Mouse (Mus musculus) erythroid progenitor cell, adult 5-6 weeks (primary cell): ENCODE measurements around the gene Gpr161. TPM values are rescaled to one million over a fixed set of nuclear protein-coding genes. Genes with fewer than 3 reads are reported as not detected.

Source experiments
- ATAC-seq: replicated peaks from 2 replicates; pipeline ENCODE4 v1.8.0; 2016; ENCODE audit warnings: moderate number of reproducible peaks, mild to moderate bottlenecking, moderate TSS enrichment, inconsistent platforms; ENCODE audit not compliant: poor library complexity, low FRiP score, severe bottlenecking
- total RNA-seq, 2 experiments: library from RNA; stranded (forward) in 1 of 2; stranded (reverse) in 1 of 2; fragments of 150-400 nt in 1 of 2; fragments of 186-747, 209-891 nt in 1 of 2; gene quantifications; 2 replicates each; pipeline versions ENCODE4 v1.2.3 to v1.2.4; 2015 to 2017; ENCODE audit warnings: low replicate concordance in 2 of 2

Gpr161 gene
- not detected in 2 replicates for total RNA-seq (2015; ENCODE audit: low replicate concordance)
- total RNA-seq (2017; ENCODE audit: low replicate concordance): 0.26 TPM in 1 of 2 replicates, not detected in the other

DNA sequence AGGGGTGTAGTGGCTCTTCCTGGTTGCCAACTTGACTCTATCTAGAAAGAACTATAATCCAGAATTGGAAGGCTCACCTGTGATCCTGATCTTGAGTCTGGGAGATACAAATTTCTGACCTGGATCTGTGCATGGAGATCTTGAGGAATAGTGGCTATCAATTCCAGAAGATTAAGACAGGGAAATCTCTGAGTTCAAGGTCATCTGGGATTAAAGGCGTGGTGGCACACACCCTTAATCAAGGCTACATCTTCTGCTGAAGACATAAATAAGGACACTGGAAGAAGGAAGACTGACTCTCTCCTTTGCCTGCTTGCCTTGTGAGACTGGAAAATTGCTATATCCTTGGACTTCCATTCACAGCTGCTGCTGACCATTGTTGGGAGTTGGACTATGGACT lies at the start of gene Gpr161:
Gpr161 (plus strand) TSS at position 301 of the 400 bp plus-strand sequence.
- ATAC-seq: no peak

DNA sequence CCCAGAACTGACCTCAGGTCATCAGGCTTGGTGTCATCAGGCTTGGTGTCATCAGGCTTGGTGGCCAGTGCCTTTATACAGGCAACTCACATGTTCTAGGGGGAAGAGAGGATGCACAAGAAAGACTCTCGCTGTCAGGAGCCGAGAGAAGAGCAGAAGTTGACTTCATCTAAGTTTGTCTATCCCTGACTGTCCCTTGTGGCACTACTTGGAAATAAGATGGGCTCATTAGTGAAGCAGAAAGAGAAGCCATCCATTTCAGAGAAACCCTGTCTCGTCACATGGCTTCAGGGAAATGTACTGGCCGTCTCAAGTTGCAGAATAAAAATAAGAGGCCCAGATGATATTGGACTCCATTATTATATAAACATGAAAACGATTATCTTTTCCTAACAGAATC lies 49.0 kb upstream of the Gpr161 start:
- ATAC-seq: no peak

DNA sequence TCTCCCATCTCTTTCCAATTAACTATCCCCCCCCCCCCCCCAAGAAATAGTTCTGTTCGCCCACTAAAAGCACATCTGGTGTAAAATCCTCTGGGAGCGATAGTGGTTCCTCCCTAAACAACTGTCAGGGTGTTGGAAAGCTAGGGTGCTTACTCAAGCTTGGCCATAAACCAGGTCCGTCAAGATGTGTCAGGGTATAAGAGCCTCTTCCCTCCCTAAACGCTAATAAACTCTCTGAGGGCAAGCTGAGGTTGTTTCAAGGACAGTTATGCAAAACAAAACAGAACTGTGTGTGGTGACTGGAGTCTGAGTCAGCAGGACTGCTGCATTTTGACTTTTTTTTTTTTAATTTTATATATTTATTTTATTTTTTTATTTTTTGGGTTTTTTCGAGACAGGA lies 48.5 kb upstream of the Gpr161 start:
- no peak for ATAC-seq

DNA sequence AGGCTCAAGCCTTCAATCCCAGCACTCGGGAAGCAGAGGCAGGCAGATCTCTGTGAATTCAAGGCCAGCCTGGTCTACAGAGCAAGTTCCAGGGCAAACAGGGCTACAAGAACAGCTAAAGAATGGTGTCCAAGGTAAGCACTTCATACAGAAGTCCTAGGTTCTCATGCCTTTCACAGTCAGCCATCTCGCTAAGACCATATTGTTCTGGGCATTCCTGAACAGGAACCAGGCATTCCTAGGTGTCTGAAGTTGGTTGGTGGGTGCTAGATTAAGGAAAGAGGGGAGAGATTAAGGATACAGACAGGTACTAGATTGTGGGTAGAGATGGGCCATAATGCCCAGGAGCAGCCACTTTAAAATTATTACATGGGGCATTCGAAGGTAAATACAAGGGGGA lies 47.8 kb upstream of the Gpr161 start:
- no peak for ATAC-seq

DNA sequence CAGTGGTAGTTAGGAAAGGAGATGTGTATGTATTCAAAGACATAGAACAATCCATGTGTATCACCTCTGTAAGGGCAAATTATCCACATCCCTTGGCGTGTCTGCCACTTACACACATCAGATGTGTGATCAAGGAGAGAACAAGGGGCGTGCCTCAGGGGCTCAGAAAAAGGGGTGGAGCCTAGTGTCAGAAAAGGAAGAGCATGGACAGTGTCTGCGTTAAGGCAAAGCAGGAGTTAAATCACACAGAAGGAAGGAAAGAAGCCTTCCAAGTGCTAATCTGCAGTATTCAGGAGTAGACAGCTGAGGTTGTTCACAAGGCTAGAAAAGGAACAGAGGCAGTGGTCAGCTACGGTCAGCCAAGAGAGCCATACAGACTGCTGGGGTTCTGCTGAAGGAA lies 46.7 kb upstream of the Gpr161 start:
- no peak for ATAC-seq

DNA sequence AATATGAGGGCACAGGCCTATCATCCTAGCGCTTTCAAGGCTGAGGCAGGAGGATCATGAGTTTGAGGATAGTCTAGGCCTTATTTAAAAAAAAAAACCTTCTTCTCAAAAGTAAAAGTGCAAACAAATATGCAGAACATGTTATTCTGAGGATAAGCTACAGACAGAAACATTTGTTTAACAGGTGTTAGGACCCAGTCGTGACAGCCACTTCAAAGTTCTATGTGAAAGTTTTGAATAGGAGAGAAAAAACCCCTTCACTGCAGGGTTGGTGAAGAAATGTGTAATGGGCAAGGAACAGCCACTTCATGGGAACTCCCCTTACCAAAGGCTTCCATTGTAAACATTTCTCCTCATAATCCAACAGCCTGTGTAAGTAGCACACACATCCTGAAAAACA lies 45.0 kb upstream of the Gpr161 start:
- no peak for ATAC-seq

DNA sequence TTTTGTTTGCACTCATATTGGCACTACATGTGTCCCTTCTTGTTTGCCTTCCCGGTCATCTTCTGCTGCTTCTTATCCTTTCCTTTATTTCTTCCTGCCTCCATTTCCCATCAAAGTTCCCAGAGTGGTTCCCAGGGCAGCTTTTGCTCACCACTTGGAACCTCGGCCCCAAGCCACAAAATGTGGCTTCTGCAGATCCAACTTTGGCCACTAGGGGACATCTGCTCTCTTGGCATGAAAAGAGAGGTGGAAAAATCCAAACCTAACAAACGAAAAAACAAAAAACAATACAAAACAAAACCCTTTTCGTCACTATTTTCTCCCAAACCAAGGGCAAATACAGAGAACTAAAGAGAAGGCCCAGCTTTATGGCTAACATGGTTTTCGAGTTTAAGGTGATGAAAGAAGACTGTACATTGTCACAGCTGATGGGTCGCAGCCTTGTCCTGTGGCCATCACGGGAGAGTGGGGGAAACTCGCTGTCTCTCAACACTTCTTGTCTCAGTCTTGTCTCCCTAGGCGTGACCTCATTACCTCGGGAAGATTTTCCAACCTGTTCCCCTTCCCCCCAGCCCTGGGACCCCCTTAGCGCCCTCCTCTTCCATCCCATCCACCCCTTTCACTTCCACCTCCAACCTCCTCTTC lies 43.4 kb upstream of the Gpr161 start:
- peak; percentile 54; the same call in 1 of the 2 replicates for ATAC-seq

DNA sequence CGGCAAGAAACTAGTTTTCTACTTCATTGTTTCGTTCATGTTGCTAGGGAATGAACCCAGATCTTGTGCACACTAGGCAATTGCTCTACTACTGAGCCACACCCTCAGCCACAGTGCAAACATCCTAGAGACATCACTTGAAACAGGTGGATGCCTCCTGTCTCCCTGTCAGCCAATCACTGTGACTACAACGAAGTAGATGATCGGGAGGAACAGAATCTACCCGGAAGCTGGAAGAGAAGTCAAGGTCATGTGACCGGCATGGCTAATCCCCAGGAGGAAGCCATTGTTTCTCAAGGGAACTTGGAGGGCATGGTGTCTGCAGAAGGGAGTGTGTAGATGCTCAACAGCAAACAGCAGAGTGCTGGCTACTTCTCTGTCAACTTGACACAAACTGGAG lies 20.6 kb upstream of the Gpr161 start:
- no peak for ATAC-seq

DNA sequence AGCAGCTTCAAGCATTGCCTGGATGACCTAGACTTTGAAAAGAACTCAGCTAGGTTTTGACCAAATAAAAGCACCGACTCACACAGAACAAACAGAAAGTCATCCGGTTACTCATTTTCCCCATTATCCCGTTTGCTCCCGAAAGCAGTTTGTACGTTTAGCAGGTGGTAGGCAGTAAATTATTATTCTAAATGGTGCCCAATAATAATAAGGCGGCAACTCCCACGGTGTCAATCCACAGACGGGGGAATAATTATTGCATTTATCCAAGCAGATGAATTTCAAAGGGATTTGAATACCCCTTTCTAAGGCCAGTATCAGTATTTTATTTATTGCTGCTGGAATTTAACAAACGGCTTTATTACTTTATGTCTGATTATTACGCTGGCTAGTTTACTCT lies 14.8 kb upstream of the Gpr161 start:
- ATAC-seq: no peak

DNA sequence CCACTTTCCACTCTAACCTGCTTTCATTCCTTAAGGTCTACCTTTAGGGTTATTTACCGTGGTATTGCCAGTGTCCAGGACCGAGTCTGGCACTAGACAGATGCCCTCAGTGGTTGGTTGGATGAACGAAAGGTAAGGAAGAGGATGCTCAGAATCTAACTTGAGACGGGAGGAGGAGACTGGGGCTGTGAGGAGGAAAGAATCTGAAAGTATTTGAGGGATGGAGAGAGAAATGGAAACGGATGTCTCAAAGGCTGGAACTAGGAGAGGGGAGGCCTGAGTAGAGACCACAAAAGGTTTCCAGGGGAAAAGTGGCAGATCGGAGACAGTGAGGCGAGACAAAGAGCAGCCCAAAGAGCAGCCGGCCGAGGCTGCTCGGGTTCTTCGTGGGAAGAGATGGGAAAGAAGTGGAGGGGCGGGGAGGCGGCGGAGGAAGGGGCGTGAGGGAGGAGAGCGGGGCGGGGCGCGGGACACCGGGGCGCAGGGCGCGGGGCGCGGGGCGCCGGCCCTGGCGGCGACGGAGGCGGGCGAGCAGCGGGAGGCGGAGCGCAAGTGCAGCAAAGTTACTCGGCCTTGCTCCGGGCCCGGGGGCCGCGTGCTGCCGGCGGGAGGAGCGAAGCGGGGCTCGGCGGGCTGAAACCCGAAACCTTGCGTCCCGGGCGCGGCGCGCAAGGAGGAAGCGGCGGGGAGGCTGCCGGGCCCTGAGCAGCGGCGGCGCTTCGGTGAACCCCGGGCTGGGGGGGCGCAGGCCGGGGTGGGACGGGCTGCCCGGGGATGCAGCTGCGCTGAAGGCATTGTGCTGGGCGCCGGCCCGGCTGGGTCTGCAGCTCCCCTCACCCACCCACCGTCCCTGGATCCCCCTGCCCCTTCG lies 14.0 kb upstream of the Gpr161 start:
- no peak for ATAC-seq

DNA sequence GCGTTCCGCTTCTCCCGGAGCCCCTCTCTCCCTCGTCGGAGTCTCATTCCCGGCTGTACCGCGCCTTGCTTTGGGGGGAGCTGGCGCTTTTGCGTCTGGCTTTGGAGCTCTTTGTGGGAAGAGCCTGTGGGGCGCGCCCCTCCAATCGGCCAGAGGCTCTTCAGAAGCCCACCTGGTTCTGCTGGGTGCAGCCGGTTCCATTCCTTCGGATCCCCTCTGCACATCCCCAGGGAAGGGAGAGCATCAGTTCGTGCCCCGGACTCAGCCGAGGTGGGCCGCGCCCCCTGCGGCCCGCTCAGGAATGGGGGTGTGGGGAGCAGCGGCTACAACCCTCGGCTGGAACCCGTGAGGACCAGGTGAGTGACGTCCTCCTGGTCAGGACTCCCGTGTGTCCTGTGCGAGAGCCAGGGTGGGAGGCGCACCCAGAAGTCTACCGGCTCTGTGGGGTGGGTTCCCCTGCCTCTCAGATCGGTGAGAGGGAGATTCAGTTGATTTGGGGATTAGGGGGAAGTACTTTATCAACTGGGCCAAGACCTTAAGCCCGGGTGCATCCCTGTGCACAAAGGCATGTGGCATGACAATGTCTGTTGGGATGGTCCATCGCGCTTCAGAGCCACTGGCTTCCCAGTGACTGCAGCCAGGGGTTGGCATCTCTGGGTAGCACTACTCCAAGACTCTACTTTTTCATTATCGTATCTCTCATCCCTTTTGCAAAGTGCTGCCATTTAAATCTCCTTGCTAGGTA lies 13.2 kb upstream of the Gpr161 start:
- no peak for ATAC-seq

DNA sequence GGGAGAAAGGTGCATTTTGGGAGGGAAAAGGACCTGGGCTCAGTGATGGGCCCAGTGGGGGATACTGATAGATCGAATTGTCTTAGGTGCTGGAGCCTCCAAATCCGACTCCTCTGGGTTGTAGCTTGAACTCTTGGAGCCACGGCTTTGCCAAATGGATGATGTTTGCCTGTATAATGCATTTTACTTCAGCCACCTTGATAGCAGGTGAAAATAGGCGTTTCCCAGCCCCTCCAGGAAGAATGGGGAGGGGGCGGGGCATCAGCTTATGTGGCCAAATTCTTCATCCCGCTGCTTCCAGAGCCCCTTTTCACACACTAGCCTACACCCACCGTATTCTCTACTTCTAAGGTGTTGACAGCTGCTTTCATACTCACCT lies 12.6 kb upstream of the Gpr161 start:
- ATAC-seq: no peak

DNA sequence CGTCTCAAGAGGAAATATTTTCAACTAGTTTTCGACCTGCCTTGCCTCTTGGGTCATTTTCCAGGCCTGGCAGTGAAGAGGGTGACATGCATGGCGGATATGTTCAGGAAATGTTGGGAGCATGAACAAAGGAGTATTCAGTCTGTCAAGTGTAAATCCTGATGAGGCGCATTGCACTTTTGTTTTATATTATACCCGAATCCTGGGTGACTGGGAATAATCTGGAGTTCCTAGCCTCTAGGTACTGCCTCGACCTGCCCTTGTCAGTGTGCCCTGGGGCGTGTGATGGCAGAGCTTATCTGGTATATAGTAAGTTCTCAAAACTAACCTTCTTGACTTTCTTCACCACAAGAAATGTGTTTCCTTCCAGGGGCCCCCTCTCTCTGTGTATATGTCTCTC lies 11.5 kb upstream of the Gpr161 start:
- 0 out of 2 replicates have a peak, but pooled peaks have one; percentile 19 for ATAC-seq

DNA sequence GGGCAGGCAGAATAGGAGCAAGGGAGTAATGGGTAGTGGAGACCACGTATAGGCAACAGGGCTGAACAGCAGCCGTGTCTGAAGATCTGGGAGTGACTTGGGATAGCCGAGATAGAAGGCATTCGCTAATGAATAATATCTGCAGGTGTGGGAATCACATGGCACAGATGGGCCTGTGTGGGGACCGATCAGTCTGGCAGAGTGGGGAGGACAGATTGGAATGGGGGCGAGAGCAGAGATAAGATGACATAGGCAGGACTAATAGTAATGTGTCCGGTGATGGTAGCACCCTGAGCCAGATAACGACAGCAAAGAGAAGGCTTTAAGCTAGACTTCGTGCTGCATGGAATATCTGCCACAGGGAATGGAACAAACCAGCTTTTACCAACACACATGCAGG lies 7.4 kb upstream of the Gpr161 start:
- ATAC-seq: no peak

DNA sequence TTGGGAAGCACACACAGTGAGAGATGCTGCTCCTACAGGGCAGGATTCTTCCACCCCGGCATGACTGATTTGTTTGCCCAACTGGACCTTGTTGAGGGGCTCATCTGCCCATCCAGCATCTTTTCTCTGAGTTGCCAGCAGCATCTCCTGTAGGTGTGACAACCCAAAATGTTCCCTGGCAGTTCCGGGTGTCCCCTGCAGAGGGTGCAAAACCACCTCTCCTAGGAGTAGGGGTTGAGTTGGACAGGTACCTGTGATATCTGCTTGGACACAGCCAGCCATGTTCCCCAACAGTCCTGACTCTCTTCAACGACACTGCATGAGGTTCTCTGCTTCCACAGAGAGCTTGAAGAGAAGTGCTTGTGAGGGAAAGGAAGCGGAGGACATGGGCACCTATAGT lies 5.8 kb upstream of the Gpr161 start:
- ATAC-seq: 0 out of 2 replicates have a peak, but pooled peaks have one; percentile 49

DNA sequence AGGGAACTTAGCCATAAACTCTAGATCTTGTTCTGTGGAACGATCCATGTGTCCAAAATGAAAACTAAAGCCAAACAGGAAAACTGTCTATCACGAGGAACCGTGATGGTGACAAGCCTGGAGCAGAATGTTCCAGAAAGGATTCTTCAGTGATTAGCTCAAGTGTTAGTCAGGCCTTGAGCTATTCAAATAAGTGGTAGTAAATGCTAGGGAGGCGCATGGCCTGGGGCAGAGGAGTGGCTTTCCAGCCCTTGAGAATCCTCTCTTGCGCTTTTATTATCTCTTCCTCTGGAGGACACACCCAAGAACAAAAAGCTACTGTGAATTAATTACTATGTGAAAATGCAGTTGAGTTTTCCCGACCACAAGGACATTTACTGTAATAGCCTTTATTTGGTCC lies 4.0 kb upstream of the Gpr161 start:
- no peak for ATAC-seq

DNA sequence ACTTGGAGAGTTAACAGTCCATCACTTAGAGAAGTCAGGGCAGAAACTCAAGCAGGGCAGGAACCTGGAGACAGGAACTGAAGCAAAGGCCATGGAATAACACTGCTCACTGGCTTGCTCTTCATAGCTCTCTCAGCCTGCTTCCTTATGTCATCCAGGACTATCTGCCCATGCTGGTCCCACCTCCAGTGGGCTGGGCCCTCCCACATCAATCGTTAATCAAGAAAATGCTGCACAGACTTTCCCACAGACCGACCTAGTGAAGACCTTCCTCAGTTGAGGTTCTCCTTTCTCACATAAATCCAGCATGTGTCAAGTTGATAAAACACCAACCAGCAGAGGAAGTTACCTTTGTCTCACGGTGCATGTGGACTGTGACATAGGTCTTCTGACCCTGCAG lies 5.5 kb downstream of the Gpr161 start:
- ATAC-seq: no peak

DNA sequence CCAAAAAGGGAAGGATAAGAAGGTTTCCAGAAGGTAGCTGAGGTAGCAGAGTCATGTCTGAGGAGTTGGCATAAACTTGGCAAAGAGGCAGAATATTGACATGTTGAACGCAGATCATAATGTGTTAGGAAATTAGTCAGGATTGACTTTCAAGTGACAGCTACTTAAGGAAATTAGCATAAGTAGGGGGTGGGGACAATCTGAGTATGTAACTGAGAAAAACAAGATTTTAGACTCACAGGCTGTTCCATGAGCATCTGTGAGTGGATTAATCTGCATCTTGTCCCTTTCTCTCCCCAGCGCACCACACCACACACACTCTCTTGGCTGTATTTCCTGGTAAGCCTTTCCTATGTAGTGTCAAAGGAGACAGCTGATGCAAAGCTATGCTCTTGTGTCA lies 6.0 kb downstream of the Gpr161 start:
- ATAC-seq: no peak

DNA sequence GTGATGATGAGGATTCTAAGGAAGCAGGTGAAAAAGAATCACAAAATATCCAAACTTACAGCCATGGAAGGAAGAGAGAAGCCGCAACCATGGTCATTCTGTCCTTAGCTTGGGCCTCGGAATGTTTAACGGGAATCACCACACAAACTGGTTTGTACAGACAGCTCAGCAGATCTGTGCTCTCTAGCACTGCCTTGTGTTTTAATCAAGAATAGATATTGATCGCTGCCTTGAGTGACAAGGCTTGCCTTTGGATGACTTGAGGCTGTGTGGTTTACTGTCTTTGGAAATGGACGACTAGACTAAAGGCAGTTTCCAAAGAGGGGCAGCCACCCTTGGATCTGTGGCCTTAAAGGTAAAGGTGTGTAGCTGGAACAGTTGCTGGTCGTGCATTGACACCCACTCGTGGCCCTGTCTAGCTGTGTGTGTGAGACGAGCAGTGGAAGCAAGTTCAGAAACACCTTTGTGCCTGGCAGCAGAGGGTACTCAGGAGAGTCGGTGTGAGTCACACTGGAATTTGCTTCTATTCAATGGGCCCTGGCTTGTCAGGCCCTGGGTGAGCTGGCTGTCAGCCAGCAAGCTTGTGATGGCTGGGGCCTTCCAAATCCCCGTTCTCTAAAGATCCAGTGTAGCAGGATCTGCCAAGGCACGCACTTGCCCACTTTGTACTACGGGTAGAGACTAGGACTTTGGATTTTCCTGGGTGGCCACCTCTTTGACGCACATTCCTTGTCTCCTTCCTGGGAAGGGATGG lies 7.0 kb downstream of the Gpr161 start:
- 0 out of 2 replicates have a peak, but pooled peaks have one; percentile 14 for ATAC-seq

DNA sequence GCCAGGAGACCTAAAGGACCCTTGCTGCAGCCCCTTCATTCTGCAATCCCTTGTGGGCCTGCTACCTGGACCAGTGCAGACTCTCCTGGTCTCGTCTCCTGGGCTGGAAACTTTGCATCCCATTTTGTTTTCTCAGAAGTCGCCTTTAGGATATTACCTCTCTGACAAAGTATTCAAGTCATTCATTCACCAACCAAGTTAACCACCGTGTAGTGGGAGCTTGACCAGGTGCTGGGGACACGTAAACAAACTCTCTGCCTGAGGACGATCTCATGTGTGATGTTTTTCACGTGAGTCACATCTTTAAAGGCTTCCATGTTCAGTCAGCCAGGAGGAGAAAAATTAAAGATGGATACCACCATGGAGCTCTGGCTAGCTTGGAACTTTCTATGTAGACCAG lies 7.6 kb downstream of the Gpr161 start:
- ATAC-seq: no peak
